Mouse (Mus musculus) cortical plate, adult 2 months (tissue): ENCODE results near the gene Abca5.

Experiments
- CTCF ChIP-seq: fragments of 200-500 bp; IDR thresholded peaks from 2 replicates; pipeline ENCODE4 v1.5.1; 2011; ENCODE audit warnings: mild to moderate bottlenecking, control low read depth, low read length; ENCODE audit not compliant: insufficient read depth; ENCODE audit errors: extremely low read depth
- POLR2A ChIP-seq: fragments of 200-500 bp; IDR thresholded peaks from 2 replicates; pipeline ENCODE4 v1.6.1; 2011; ENCODE audit warnings: mild to moderate bottlenecking, low read length, control low read depth; ENCODE audit not compliant: insufficient read depth; ENCODE audit errors: extremely low read depth

DNA sequence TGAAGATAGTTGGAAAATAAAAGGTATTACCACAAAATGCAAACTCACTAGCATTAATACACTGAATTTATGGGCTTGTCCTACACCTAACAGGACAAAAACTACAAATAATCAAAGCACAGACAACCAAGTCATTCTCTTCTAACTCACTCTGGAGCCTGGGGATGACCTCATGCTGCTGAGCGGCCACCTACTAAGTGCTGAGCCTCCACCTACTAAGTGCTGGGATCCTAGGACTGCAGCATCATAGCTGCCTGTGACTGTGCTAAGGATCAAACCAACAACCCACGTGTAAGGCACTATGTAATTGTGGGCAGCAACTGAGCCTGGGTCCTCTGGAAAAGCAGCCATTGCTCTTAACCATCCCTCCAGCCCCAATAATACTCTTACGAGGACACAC is 51.2 kb downstream of the Abca5 start:
- TF ChIP-seq POLR2A = no peak
- no peak for TF ChIP-seq CTCF
